Mouse (Mus musculus) forebrain, embryonic 13.5 days (tissue): ENCODE data around the gene Erf. TPM values are rescaled to one million over a fixed set of nuclear protein-coding genes. Genes with fewer than 3 reads are reported as not detected.

Experiments used
- ATAC-seq: fragments of 200-750 bp; cut with Nextera tagmentation; 2 replicates; pipeline ENCODE4 v1.8.0; 2017
- H3K27ac ChIP-seq: fragments of 300-500 bp; sonication (generic); 2 replicates; pipeline ENCODE4 v1.5.1; 2015; ENCODE audit warnings: inconsistent platforms, mild to moderate bottlenecking, moderate library complexity
- H3K27me3 ChIP-seq: fragments of 300-500 bp; sonication (generic); 2 replicates; pipeline ENCODE4 v1.6.1; 2015; ENCODE audit warnings: mild to moderate bottlenecking, inconsistent platforms
- H3K36me3 ChIP-seq: fragments of 300-500 bp; sonication (generic); 2 replicates; pipeline ENCODE4 v1.6.1; 2015; ENCODE audit warnings: mild to moderate bottlenecking, inconsistent platforms; ENCODE audit not compliant: poor library complexity, severe bottlenecking
- H3K4me1 ChIP-seq: fragments of 300-500 bp; sonication (generic); 2 replicates; pipeline ENCODE4 v1.6.1; 2015; ENCODE audit warnings: inconsistent platforms
- H3K4me2 ChIP-seq: fragments of 300-500 bp; sonication (generic); 2 replicates; pipeline ENCODE4 v1.6.1; 2015; ENCODE audit warnings: inconsistent platforms, mild to moderate bottlenecking, moderate library complexity
- H3K4me3 ChIP-seq: fragments of 300-500 bp; sonication (generic); 2 replicates; pipeline ENCODE4 v1.5.1; 2015; ENCODE audit warnings: mild to moderate bottlenecking, inconsistent platforms
- H3K9ac ChIP-seq: fragments of 300-500 bp; sonication (generic); 2 replicates; pipeline ENCODE4 v1.6.1; 2015; ENCODE audit warnings: mild to moderate bottlenecking, inconsistent platforms
- H3K9me3 ChIP-seq: fragments of 300-500 bp; sonication (generic); replicated peaks from 2 replicates; pipeline ENCODE4 v1.6.1; 2016; ENCODE audit warnings: inconsistent platforms
- WGBS: fragments of 180-500 bp; shearing (Covaris S2); methylation state at CpG from one replicate; pipeline ENCODE4 v1.1.7; 2015; 5-methylcytosine and 5-hydroxymethylcytosine counted together
- polyA plus RNA-seq: library from polyadenylated mRNA; unstranded; fragments of >200 nt; fragmentation: Nextera tagmentation; extraction: Ambion mirVana; gene quantifications from 2 replicates; pipeline ENCODE4 v1.2.1, GENCODE M21; 2015

Gene Erf
- polyA plus RNA-seq, 1 experiment from 2014 or later, result 5.5 TPM

DNA sequence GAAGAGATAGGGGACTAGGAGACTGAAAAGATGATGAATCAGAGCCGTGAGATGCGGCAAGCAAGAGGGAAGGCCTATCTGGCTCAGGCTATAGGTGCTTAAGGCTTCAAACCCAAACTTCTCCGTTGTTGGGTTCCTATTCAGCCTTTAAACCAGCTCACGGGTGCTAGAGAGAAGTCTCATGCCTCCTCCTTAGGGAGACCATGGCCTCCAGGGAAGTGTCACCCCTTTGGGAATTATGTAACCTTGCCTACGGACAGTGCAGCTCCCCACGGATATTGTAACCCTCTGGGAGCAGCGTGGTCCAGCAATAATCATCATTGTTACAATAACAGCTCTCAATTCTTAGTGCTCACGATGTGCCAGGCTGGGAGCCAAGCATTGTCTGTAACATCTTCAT is 1.3 kb upstream of the Erf start:
- no peaks in the 10 kb centered on the region for H3K9me3 ChIP-seq
- H3K27ac ChIP-seq, result peak overlapping the region; percentile 72
- no peak for ATAC-seq
- H3K4me2 ChIP-seq, result peak overlapping the region; percentile 96
- H3K9ac ChIP-seq, result peak overlapping the region; percentile 86; the same call in 1 of the 2 replicates
- peaks cover 38% of the 10 kb centered on the region for H3K4me1 ChIP-seq
- no peaks in the 10 kb centered on the region for H3K27me3 ChIP-seq
- no peaks in the 10 kb centered on the region for H3K36me3 ChIP-seq
- H3K4me3 ChIP-seq, result peak overlapping the region; percentile 85
- WGBS, result 18% methylated on average over 8 of the region's 8 CpGs

DNA sequence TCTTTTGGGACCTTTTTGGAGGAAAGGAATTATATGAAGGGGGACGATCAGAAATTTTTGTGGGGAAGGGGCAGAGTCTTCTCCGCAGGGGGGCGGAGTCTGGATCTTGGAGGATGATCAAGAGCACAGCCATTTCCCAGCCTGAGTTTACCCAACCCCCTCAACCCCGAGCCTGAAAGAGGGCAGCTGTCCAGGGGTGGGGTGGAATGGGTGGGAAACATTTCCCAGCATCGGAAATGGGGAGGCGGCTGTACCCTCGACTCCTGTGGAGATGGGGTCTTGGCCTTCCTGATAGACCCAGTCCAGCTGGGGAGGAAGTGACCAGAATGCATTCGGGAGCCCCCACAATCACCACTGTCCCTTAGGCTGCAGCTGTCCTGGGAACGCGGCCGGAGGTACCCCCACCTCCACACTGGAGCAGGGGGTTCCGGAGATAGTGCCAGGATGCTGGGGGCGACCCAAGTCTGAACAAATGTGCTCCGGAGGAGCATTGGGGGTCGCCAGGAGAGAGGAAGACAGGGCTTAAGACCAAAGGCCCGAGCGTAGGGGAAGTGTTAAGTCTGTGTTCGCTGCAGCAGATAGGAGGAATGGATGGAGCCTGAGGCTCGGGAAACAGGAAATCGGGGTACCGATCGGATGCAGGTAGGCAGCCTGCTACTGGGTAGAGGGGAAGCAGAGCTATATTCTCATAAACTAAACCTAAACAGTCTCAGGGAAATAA is 670 bp upstream of the Erf start:
- Histone ChIP-seq H3K36me3 (no peaks in the 10 kb centered on the region), H3K4me2 (peak overlapping the region; percentile 96), H3K27ac (peak overlapping the region; percentile 72), H3K9me3 (no peaks in the 10 kb centered on the region), H3K27me3 (no peaks in the 10 kb centered on the region), H3K9ac (peak overlapping the region; percentile 86), H3K4me1 (peaks cover 44% of the 10 kb centered on the region), H3K4me3 (peak overlapping the region; percentile 85)
- WGBS, result 3% methylated on average over 22 of the region's 22 CpGs
- no peak for ATAC-seq

DNA sequence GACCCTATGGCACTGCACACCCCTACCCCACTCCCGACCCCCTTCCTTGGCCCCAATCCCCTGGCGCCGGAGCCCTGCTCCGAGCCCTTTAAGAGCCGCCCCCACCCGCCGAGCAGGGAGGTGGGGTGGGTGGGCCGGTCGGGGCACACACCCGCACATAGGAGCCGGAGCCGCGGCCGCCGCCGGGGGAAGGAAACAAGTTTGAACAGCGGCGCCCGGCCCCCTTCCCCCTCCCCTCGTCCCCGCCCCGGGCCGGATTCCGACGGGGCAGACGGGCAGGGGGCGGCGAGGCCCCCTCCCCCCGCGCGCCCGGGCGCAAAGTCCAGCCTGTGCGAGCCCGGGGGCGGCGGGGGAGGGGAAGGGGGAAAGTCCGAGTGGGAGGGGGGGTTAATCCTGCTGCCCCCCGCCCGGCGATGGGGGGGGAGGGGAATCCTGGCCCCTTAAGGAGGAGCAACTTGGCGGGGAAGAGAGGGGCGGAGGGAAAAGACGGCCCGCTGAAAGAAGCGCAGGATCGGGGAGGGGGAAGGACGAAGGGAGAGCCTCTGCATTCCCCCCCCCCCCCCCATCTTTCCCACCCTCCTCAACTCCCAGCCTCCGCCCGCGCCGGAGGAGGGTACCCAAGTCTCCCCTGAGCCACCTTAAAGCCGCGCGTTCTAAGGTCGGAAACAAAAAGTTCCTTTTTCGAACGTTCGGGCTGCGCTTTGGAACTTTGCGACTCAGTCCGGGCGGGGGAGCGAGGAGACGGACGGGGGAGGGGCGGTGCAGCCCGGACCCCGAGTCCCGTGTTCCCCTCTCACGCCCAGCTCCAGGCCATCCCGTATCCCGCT is 1.0 kb downstream of the Erf start:
- peak overlapping the region; percentile 86 for H3K9ac ChIP-seq
- peak overlapping the region; percentile 85 for H3K4me3 ChIP-seq
- peak overlapping the region; percentile 96 for H3K4me2 ChIP-seq
- H3K27ac ChIP-seq, result peak overlapping the region; percentile 95
- 1% methylated on average over 60 of the region's 73 CpGs for WGBS
- peaks cover 52% of the 10 kb centered on the region for H3K4me1 ChIP-seq
- no peaks in the 10 kb centered on the region for H3K9me3 ChIP-seq
- ATAC-seq, result peak; percentile 31
- no peaks in the 10 kb centered on the region for H3K27me3 ChIP-seq
- H3K36me3 ChIP-seq, result peaks cover 10% of the 10 kb centered on the region

DNA sequence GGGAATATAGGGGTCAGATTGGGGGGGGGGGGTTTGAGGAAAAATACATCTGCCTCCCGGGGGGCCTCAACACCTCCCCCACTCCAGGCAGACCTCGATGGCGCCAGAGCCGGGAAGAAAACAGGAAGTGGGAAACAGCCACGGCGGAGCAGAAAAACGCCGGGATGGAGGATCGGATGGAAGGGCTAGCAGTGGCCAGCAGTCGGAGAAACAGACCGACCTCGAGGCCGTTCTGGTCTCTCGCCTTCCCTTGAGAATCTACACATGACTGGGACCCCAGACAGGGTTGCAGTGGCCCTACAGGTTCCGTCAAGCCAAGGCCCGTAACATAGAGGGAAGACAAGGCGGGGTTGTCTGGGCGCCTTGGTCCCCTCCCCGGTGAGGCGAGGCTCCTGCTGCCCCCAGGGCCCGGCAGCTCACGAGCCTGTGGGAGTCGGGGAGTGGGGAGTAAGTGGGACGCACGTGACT is 1.7 kb downstream of the Erf start:
- no peak; the same call in 1 of the 2 replicates for ATAC-seq

DNA sequence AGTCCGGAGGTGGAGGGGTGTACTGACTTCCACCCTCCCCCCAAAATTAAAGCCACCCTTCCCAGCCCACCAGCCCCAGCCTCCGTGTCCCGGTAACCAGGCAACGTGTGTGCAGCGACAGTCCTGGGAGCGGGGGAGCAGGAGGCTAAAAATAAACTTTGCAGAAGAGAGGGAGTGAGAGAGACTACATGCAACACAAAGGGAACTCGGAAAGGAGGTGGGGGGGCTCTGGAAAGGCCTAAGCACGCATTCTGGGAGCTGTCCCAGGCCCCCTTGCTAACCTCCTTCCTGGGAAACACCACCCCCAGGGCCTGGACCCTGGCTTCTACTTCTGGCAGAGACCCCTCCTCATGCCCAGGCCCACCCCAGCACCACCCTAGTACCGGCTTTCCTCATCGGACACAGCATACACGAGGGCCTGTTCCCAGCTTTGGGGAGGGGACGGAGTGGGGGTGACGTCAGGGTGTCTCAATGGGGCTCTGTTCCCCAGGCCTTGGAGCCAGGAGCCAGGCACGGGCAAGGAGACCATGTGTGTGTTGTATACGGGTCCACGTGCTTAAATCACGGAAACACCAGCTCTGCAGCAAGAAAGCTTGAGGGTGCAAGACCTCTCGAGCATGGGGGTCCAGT is 2.4 kb downstream of the Erf start:
- 2% methylated on average over 18 of the region's 18 CpGs for WGBS
- Histone ChIP-seq H3K27me3 (no peaks in the 10 kb centered on the region), H3K27ac (peak overlapping the region; percentile 95), H3K4me2 (peak overlapping the region; percentile 96), H3K9ac (peak overlapping the region; percentile 86), H3K4me3 (peak overlapping the region; percentile 85), H3K36me3 (peaks cover 22% of the 10 kb centered on the region), H3K9me3 (no peaks in the 10 kb centered on the region), H3K4me1 (peaks cover 52% of the 10 kb centered on the region)
- peak; percentile 59 for ATAC-seq

More for the DNA sequence above, 1.7 kb downstream of the Erf start:
- no peaks in the 10 kb centered on the region for H3K9me3 ChIP-seq
- H3K9ac ChIP-seq, result peak overlapping the region; percentile 86
- H3K4me3 ChIP-seq, result peak overlapping the region; percentile 85
- H3K27ac ChIP-seq, result peak overlapping the region; percentile 95
- H3K4me2 ChIP-seq, result peak overlapping the region; percentile 96
- under 1% methylated on average over 25 of the region's 25 CpGs for WGBS
- peaks cover 17% of the 10 kb centered on the region for H3K36me3 ChIP-seq
- no peaks in the 10 kb centered on the region for H3K27me3 ChIP-seq
- H3K4me1 ChIP-seq, result peaks cover 52% of the 10 kb centered on the region

DNA sequence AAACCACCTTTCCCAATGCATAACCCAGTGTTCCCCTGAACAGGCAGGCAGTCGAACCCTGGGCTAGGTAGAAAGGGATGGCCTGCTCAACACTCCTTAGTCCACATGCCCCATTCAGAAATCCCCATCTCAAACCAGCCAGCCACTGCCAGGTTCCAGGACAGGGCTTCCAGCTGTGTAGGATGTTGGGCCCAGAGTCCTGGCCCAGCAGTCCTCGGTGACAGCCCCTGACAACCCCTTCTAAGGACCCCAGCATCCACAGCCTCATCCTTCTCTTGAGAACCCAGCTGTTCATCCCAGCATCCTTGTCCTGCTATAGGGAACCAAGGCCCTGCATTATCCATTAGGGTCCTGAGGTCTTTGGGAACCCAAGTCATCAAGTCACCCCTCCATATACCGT is 3.1 kb downstream of the Erf start:
- H3K4me2 ChIP-seq, result peak overlapping the region; percentile 96
- no peaks in the 10 kb centered on the region for H3K9me3 ChIP-seq
- peak overlapping the region; percentile 95 for H3K27ac ChIP-seq
- peaks cover 52% of the 10 kb centered on the region for H3K4me1 ChIP-seq
- peak overlapping the region; percentile 86 for H3K9ac ChIP-seq
- 17% methylated on average over 3 of the region's 3 CpGs for WGBS
- peaks cover 27% of the 10 kb centered on the region for H3K36me3 ChIP-seq
- ATAC-seq, result no peak
- H3K4me3 ChIP-seq, result peak overlapping the region; percentile 85
- no peaks in the 10 kb centered on the region for H3K27me3 ChIP-seq

DNA sequence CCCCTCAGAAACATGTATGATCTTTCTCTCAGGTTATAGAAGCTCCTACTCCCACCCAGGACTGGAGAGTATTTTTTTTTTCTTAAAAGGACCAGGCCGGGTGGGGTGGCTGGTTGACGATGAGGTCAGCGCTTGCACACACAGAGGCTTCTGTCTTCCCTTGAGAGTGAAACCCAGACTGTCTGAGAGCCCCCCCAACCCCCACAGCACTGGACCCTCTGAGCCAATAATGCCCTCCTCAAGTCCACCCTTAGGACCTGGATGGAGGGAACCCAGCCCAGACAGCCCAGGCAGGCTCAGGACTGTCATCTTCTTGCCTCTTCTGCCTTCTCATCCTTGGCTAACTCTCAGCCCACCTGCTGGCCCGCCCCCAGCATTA is 3.8 kb downstream of the Erf start:
- Histone ChIP-seq H3K4me1 (peaks cover 48% of the 10 kb centered on the region), H3K27ac (peak overlapping the region; percentile 95), H3K27me3 (no peaks in the 10 kb centered on the region), H3K9ac (peak overlapping the region; percentile 86), H3K9me3 (no peaks in the 10 kb centered on the region), H3K4me3 (peak overlapping the region; percentile 85), H3K4me2 (peak overlapping the region; percentile 96), H3K36me3 (peaks cover 27% of the 10 kb centered on the region)
- ATAC-seq, result no peak
- 42% methylated on average over 4 of the region's 4 CpGs for WGBS

DNA sequence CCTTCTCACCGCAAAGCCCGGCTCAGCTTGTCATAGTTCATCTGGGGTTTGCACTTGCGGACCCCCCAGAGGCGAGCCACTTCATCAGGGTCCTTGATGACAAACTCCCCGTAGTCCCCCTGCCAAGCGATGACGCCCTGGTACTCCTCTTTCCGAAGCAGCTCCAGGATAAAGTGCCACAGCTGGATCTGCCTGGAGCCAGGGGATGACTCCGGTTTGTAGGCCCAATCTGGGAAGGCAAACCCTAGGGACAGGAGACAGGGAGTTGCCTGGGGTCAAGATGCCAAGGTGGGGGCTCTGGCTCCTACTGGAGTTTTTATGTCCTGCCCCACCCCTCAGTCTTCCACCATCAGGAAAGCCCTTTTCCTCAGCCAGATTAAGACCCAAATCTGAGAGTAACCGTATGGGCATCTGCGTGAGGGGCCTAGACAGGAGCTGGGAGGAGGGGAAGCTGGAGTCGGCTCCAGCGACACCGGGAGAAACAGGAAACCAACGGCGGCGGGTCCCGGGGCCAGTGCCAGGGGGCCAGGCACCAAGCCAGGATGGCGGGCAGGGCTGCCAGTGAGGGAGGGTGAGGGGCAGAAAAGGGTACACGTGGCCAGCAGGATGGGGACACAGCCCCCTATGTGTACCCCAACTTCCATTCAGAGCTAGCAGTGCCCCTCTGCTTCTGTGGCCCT is 4.3 kb downstream of the Erf start:
- Histone ChIP-seq H3K36me3 (peaks cover 27% of the 10 kb centered on the region), H3K27ac (peak overlapping the region; percentile 95), H3K9ac (peak overlapping the region; percentile 86), H3K4me2 (peak overlapping the region; percentile 96), H3K27me3 (no peaks in the 10 kb centered on the region), H3K4me1 (peaks cover 43% of the 10 kb centered on the region), H3K9me3 (no peaks in the 10 kb centered on the region), H3K4me3 (peak overlapping the region; percentile 85)
- no peak for ATAC-seq
- 61% methylated on average over 20 of the region's 20 CpGs for WGBS

DNA sequence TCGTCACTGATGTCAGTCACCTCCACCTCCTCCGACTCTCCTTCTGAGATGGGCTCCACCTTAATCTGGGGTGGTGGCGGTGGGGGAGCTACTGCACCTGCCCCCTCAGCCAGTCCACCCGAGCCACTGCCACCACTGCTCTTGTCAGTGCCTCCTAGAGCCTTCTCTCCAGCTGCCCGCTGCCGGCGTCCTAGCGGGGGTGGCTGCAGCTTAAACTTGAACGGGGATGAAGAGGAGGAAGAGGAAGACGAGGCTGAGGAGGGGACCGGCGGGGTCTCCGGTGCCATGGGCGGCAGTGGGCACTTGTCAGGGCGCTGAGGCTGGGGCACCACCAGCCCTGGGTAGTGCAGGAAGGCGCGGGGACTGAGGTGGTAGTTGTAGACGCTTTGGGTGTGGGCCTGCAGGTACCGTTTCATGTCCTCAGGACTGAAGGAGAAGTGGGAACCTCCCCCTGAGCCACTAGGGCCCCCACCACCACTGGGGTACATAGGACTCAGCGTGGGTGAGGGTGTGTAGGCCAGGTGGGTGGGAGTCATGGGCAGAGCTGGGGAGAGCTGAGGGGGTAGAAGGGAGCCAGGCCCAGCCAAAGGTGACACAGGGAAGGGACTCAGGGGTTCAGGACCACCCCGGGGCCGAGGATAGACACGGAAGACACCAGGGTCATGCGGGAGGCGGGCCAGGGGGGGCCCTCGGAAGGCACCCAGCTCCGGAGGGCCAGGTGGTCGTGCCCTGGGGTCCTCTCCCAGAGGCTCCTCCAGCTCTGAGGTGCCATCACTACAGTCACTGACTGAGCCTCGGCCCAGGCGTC is 5.8 kb downstream of the Erf start:
- ATAC-seq, result no peak
- no peak overlapping the region for H3K27ac ChIP-seq
- 89% methylated on average over 30 of the region's 30 CpGs for WGBS
- H3K4me3 ChIP-seq, result no peak overlapping the region
- H3K4me1 ChIP-seq, result peaks cover 38% of the 10 kb centered on the region
- no peak overlapping the region for H3K9ac ChIP-seq
- H3K27me3 ChIP-seq, result no peaks in the 10 kb centered on the region
- H3K36me3 ChIP-seq, result peaks cover 27% of the 10 kb centered on the region
- H3K4me2 ChIP-seq, result no peak overlapping the region
- no peaks in the 10 kb centered on the region for H3K9me3 ChIP-seq

DNA sequence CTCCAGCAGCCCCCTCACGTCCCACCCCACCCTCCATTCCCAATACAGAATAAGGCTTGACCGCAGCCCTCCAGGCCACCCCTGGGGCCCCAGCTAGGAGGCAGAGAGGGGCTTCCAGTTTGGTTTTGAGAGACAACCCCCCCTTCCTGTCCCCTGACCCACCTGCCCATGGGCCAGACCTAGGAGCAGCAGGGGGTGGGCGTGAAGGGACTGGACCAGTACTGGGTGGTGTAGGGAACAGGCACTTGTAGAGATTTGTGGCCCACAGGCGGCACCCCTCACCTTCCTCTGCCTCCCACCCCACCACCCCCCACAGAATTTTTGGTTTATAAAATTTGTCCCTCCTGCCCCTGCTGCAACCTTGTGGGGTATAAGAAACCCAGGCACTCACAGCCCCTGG is 7.2 kb downstream of the Erf start:
- peaks cover 43% of the 10 kb centered on the region for H3K4me1 ChIP-seq
- no peak overlapping the region for H3K4me3 ChIP-seq
- no peak overlapping the region for H3K4me2 ChIP-seq
- no peaks in the 10 kb centered on the region for H3K27me3 ChIP-seq
- WGBS, result 95% methylated on average over 4 of the region's 4 CpGs
- no peak overlapping the region for H3K27ac ChIP-seq
- no peaks in the 10 kb centered on the region for H3K9me3 ChIP-seq
- H3K36me3 ChIP-seq, result peaks cover 27% of the 10 kb centered on the region
- no peak for ATAC-seq
- H3K9ac ChIP-seq, result no peak overlapping the region

DNA sequence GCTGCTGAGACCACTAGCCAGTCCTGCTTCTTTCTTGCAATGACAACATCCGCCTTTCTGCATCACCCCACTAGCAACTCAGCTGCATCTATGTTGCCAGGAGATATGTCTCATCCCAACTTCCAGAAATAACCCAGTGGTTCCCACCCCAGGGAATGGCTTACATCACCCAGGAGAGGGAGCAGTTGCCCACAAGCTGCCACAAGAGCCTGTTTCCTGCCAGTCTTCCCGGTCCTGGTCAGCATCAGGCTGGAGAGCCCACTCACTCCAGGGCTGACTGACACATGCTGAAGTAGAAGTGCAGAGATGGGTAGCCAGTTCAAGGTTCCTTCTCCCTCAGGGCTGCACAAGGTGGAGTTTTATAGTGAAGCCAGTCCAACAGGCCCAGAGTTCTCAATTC is 9.5 kb downstream of the Erf start:
- ATAC-seq, result no peak
- Histone ChIP-seq H3K4me1 (peaks cover 30% of the 10 kb centered on the region), H3K4me2 (no peak overlapping the region), H3K36me3 (peaks cover 27% of the 10 kb centered on the region), H3K9ac (0 out of 2 replicates have a peak overlapping the region, but pooled peaks have one; percentile 3), H3K27me3 (no peaks in the 10 kb centered on the region), H3K4me3 (no peak overlapping the region), H3K27ac (peak overlapping the region; percentile 19; the same call in 1 of the 2 replicates), H3K9me3 (no peaks in the 10 kb centered on the region)
- 31% methylated on average over 2 of the region's 2 CpGs for WGBS
